Mouse (Mus musculus): ENCODE results near the gene Lsamp.

GRCm38 (mm10) chr16:40555608-40556007 is 571.4 kb downstream of the Lsamp start:
- no peak for TF ChIP-seq POLR2A (IDR thresholded peaks at IDR 0.05; ENCODE audit: insufficient read depth, low read depth, low read length)
- no peak for TF ChIP-seq CTCF (IDR thresholded peaks at IDR 0.05)
